Mouse (Mus musculus) thymus, adult 2 months (tissue): ENCODE measurements around the gene D030056L22Rik.

ENCODE experiments used
- CTCF ChIP-seq: fragments of 200-500 bp; IDR thresholded peaks from 2 replicates; pipeline ENCODE4 v1.5.1; 2012; ENCODE audit warnings: mild to moderate bottlenecking, control low read depth, low read length, moderate library complexity, borderline replicate concordance; ENCODE audit not compliant: control insufficient read depth, poor library complexity, insufficient read depth; ENCODE audit errors: extremely low read depth
- POLR2A ChIP-seq: fragments of 200-500 bp; IDR thresholded peaks from 2 replicates; pipeline ENCODE4 v1.6.1; 2012; ENCODE audit warnings: mild to moderate bottlenecking, low read length, control low read depth, moderate library complexity; ENCODE audit not compliant: control insufficient read depth, poor library complexity, insufficient read depth; ENCODE audit errors: extremely low read depth

DNA sequence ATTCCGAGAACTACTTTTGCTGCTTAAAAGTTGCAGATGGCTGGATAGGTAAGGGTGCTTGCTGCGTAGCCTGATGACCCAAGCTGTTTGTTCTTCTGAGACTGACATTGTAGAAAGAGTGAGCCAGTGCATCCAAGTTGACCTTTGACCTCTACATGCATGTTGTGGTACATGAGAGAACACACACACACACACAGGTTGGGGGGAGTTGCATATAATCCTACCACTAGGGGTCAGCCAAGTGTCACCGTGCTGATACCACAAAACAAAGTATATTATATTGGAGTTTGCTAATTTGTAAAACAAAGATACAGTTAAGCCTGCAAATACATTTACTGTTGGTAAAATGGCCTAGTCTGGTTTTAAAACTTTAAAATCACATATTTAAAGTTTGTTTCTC lies 25.4 kb upstream of the D030056L22Rik start:
- TF ChIP-seq CTCF (no peak), POLR2A (no peak)
